Mouse (Mus musculus): ENCODE measurements around the gene Ceacam14. TPM values are rescaled to one million over a fixed set of nuclear protein-coding genes. Genes with fewer than 3 reads are reported as not detected.

Gene Ceacam14
- not detected for total RNA-seq (2023)

DNA sequence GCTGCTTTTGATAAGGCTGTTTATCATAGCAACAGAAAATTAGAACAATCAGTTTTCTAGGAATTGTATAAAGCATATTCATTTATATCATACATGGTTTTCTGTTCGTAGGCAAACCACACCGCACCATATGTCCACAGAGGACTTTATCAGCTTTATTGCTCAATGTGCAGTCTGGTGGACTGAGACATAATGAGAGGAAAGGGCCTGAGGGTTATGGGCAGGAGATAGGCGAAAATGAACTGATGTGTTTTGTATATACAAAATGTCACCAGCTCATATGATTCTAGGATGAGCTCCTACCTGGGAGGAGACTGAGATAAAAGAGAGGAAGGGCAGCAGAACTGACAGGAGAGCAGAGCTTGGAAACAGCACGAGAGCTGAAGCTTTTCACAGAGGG lies at the start of gene Ceacam14:
Gene Ceacam14, plus strand, starts transcription at position 301 of the 400 bp plus-strand sequence.

Other genes with a start within 250 kb of the Ceacam14 start
- gene Ceacam5, start 99.4 kb upstream of the Ceacam14 start, total RNA-seq (2023), result not detected
- not detected for gene Gm5155, start 59.1 kb downstream of the Ceacam14 start, total RNA-seq (2023)
- not detected for gene Ceacam11, start 159.5 kb downstream of the Ceacam14 start, total RNA-seq (2023)
- not detected for gene Ceacam13, start 197.3 kb downstream of the Ceacam14 start, total RNA-seq (2023)